Mouse (Mus musculus) B cell, adult 2 months (primary cell): ENCODE data around the gene Rgs6.
A peak's percentile ranks its signal among the peaks of the same experiment; 100 is the strongest.

Experiments
- DNase-seq, 2 experiments: peaks; one replicate each; pipeline ENCODE4 v3.0.0; 2022

Gene Rgs6

GRCm38 (mm10) chr12:82880711-82881110 is 292.6 kb downstream of the Rgs6 start:
- DNase-seq = no peak

- DNase-seq = no peak
These were observed 295.0 kb downstream of the Rgs6 start for GRCm38 (mm10) chr12:82883079-82883478.

GRCm38 (mm10) chr12:82894971-82895838 is 307.1 kb downstream of the Rgs6 start:
- no peak for DNase-seq

- no peak for DNase-seq
These were observed 317.7 kb downstream of the Rgs6 start for GRCm38 (mm10) chr12:82905773-82906172.

- DNase-seq = no peak
These were observed 322.8 kb downstream of the Rgs6 start for GRCm38 (mm10) chr12:82910846-82911245.

- DNase-seq = no peak
These were observed 326.0 kb downstream of the Rgs6 start for GRCm38 (mm10) chr12:82914127-82914526.

- DNase-seq = no peak
These were observed 332.1 kb downstream of the Rgs6 start for GRCm38 (mm10) chr12:82920146-82920545.

- no peak for DNase-seq
These were observed 333.4 kb downstream of the Rgs6 start for GRCm38 (mm10) chr12:82921287-82922015.

GRCm38 (mm10) chr12:82922856-82923506 is 334.9 kb downstream of the Rgs6 start:
- no peak for DNase-seq

GRCm38 (mm10) chr12:82932706-82933461 is 344.8 kb downstream of the Rgs6 start:
- no peak for DNase-seq

- DNase-seq = no peak
These were observed 347.1 kb downstream of the Rgs6 start for GRCm38 (mm10) chr12:82935121-82935762.

GRCm38 (mm10) chr12:82935767-82936166 is 347.7 kb downstream of the Rgs6 start:
- DNase-seq = no peak

- no peak for DNase-seq
These were observed 352.4 kb downstream of the Rgs6 start for GRCm38 (mm10) chr12:82940461-82940860.

- DNase-seq = peak; percentile 45 to 58
These were observed 358.4 kb downstream of the Rgs6 start for GRCm38 (mm10) chr12:82946507-82946906.

GRCm38 (mm10) chr12:82961111-82961510 is 373.0 kb downstream of the Rgs6 start:
- DNase-seq = peak; percentile 1 to 2

GRCm38 (mm10) chr12:82961852-82962251 is 373.8 kb downstream of the Rgs6 start:
- DNase-seq = no peak

GRCm38 (mm10) chr12:82970521-82971105 is 382.5 kb downstream of the Rgs6 start:
- DNase-seq = no peak

GRCm38 (mm10) chr12:82971176-82971575 is 383.1 kb downstream of the Rgs6 start:
- no peak for DNase-seq

GRCm38 (mm10) chr12:82972661-82973060 is 384.6 kb downstream of the Rgs6 start:
- no peak for DNase-seq

GRCm38 (mm10) chr12:82973771-82974170 is 385.7 kb downstream of the Rgs6 start:
- DNase-seq = no peak

GRCm38 (mm10) chr12:82978275-82978674 is 390.2 kb downstream of the Rgs6 start:
- DNase-seq = no peak

GRCm38 (mm10) chr12:82982716-82983115 is 394.6 kb downstream of the Rgs6 start:
- DNase-seq = no peak
